Mouse (Mus musculus): ENCODE measurements around the gene Bcap29. TPM values are rescaled to one million over a fixed set of nuclear protein-coding genes. Genes with fewer than 3 reads are reported as not detected.
A peak's percentile ranks its signal among the peaks of the same experiment; 100 is the strongest.
"Not testable (repeated sequence)": the region's sequence is repeated elsewhere in the genome, so short reads cannot be mapped to it uniquely, and the experiment has no call there.

Gene Bcap29
- total and polyA plus RNA-seq, 2 experiments, result 1.1 to 8.3 TPM

- Histone ChIP-seq H3K4me3 (ENCODE audit: insufficient read depth, low read depth, low read length) (peak within 1 kb of the TSS; percentile 87), H3K36me3 (ENCODE audit: control insufficient read depth, insufficient read depth, low read length) (no peaks in the 10 kb centered on the region), H3K27ac (replicated peaks; ENCODE audit: insufficient read depth, low read depth, low read length) (peak within 1 kb of the TSS; percentile 69), H3K79me2 (ENCODE audit: control insufficient read depth, insufficient read depth, low read length) (peaks cover 7% of the 10 kb centered on the region; the same call in 1 of the 2 replicates), H3K9ac (ENCODE audit: low read depth, low read length) (peak within 1 kb of the TSS; percentile 88), H3K27me3 (ENCODE audit: control insufficient read depth, insufficient read depth, low read length) (no peaks in the 10 kb centered on the region), H3K4me1 (ENCODE audit: control insufficient read depth, insufficient read depth, low read length) (peaks cover 3% of the 10 kb centered on the region)
- TF ChIP-seq CTCF (IDR thresholded peaks at IDR 0.05; ENCODE audit: low read depth, low read length) (no peak), POLR2A (IDR thresholded peaks at IDR 0.05; ENCODE audit: extremely low read depth, insufficient read depth, low read length) (peak; percentile 67; the same call in 1 of the 2 replicates)
- DNase-seq (ENCODE audit: extremely low read depth, low read depth, low spot score), result peak; percentile 79
- WGBS, result under 1% methylated on average over 47 of the region's 47 CpGs
Observed at GRCm38 (mm10) chr12:31654197-31654964, 19.9 kb upstream of the Bcap29 start, which contains the start of the genes Dus4l and Cog5. TSS of gene Dus4l (minus strand) at chr12:31654826. TSS of gene Cog5 (plus strand) at chr12:31654869.

GRCm38 (mm10) chr12:31653611-31654010, 19.2 kb upstream of the Bcap29 start:
- WGBS, result 74% methylated on average over 5 of the region's 5 CpGs
- Histone ChIP-seq H3K4me3 (ENCODE audit: insufficient read depth, low read depth, low read length) (no peak overlapping the region), H3K27me3 (ENCODE audit: control insufficient read depth, insufficient read depth, low read length) (no peaks in the 10 kb centered on the region), H3K27ac (replicated peaks; ENCODE audit: insufficient read depth, low read depth, low read length) (no peak overlapping the region), H3K9ac (ENCODE audit: low read depth, low read length) (no peak overlapping the region), H3K36me3 (ENCODE audit: control insufficient read depth, insufficient read depth, low read length) (peaks cover 3% of the 10 kb centered on the region; the same call in 1 of the 2 replicates), H3K79me2 (ENCODE audit: control insufficient read depth, insufficient read depth, low read length) (peaks cover 7% of the 10 kb centered on the region; the same call in 1 of the 2 replicates), H3K4me1 (ENCODE audit: control insufficient read depth, insufficient read depth, low read length) (peaks cover 3% of the 10 kb centered on the region)
- no peak for DNase-seq (ENCODE audit: extremely low read depth, low read depth, low spot score)
- TF ChIP-seq CTCF (IDR thresholded peaks at IDR 0.05; ENCODE audit: low read depth, low read length) (no peak), POLR2A (IDR thresholded peaks at IDR 0.05; ENCODE audit: extremely low read depth, insufficient read depth, low read length) (no peak)

GRCm38 (mm10) chr12:31635240-31635607, 766 bp upstream of the Bcap29 start:
- TF ChIP-seq POLR2A (IDR thresholded peaks at IDR 0.05; ENCODE audit: extremely low read depth, insufficient read depth, low read length) (no peak), CTCF (IDR thresholded peaks at IDR 0.05; ENCODE audit: low read depth, low read length) (no peak)
- H3K27ac ChIP-seq (replicated peaks; ENCODE audit: insufficient read depth, low read depth, low read length), result no peak overlapping the region
- DNase-seq (ENCODE audit: extremely low read depth, low read depth, low spot score), result no peak
- H3K36me3 ChIP-seq (ENCODE audit: control insufficient read depth, insufficient read depth, low read length), result no peaks in the 10 kb centered on the region; the same call in none of the 2 replicates
- H3K4me3 ChIP-seq (ENCODE audit: insufficient read depth, low read depth, low read length), result no peak overlapping the region
- no peak overlapping the region for H3K9ac ChIP-seq (ENCODE audit: low read depth, low read length)
- no peaks in the 10 kb centered on the region for H3K27me3 ChIP-seq (ENCODE audit: control insufficient read depth, insufficient read depth, low read length)
- 98% methylated on average over 3 of the region's 3 CpGs for WGBS
- H3K79me2 ChIP-seq (ENCODE audit: control insufficient read depth, insufficient read depth, low read length), result no peaks in the 10 kb centered on the region
- H3K4me1 ChIP-seq (ENCODE audit: control insufficient read depth, insufficient read depth, low read length), result no peaks in the 10 kb centered on the region

GRCm38 (mm10) chr12:31633970-31634342, 502 bp downstream of the Bcap29 start:
- peak overlapping the region; percentile 29; the same call in 1 of the 2 replicates for H3K27ac ChIP-seq (replicated peaks; ENCODE audit: insufficient read depth, low read depth, low read length)
- peak overlapping the region; percentile 96 for H3K4me3 ChIP-seq (ENCODE audit: insufficient read depth, low read depth, low read length)
- no peaks in the 10 kb centered on the region for H3K27me3 ChIP-seq (ENCODE audit: control insufficient read depth, insufficient read depth, low read length)
- DNase-seq (ENCODE audit: extremely low read depth, low read depth, low spot score), result peak; percentile 29
- WGBS, result 19% methylated on average over 13 of the region's 13 CpGs
- H3K4me1 ChIP-seq (ENCODE audit: control insufficient read depth, insufficient read depth, low read length), result no peaks in the 10 kb centered on the region
- H3K9ac ChIP-seq (ENCODE audit: low read depth, low read length), result peak overlapping the region; percentile 84
- no peaks in the 10 kb centered on the region for H3K79me2 ChIP-seq (ENCODE audit: control insufficient read depth, insufficient read depth, low read length)
- H3K36me3 ChIP-seq (ENCODE audit: control insufficient read depth, insufficient read depth, low read length), result no peaks in the 10 kb centered on the region
- no peak for TF ChIP-seq POLR2A (IDR thresholded peaks at IDR 0.05; ENCODE audit: extremely low read depth, insufficient read depth, low read length)
- no peak for TF ChIP-seq CTCF (IDR thresholded peaks at IDR 0.05; ENCODE audit: low read depth, low read length)

- peaks cover 11% of the 10 kb centered on the region for H3K36me3 ChIP-seq (ENCODE audit: control insufficient read depth, insufficient read depth, low read length)
- DNase-seq (ENCODE audit: extremely low read depth, low read depth, low spot score); H3K9ac ChIP-seq (ENCODE audit: low read depth, low read length); H3K79me2 ChIP-seq (ENCODE audit: control insufficient read depth, insufficient read depth, low read length); H3K27ac ChIP-seq (replicated peaks; ENCODE audit: insufficient read depth, low read depth, low read length); H3K27me3 ChIP-seq (ENCODE audit: control insufficient read depth, insufficient read depth, low read length); H3K4me1 ChIP-seq (ENCODE audit: control insufficient read depth, insufficient read depth, low read length); H3K4me3 ChIP-seq (ENCODE audit: insufficient read depth, low read depth, low read length): not testable (repeated sequence)
- 96% methylated on average over 9 of the region's 9 CpGs for WGBS
Observed at GRCm38 (mm10) chr12:31628396-31628795, 6.1 kb downstream of the Bcap29 start.

GRCm38 (mm10) chr12:31625016-31625415, 9.4 kb downstream of the Bcap29 start:
- peaks cover 12% of the 10 kb centered on the region for H3K36me3 ChIP-seq (ENCODE audit: control insufficient read depth, insufficient read depth, low read length)
- H3K9ac ChIP-seq (ENCODE audit: low read depth, low read length), result no peak overlapping the region
- no peak for TF ChIP-seq POLR2A (IDR thresholded peaks at IDR 0.05; ENCODE audit: extremely low read depth, insufficient read depth, low read length)
- no peak for TF ChIP-seq CTCF (IDR thresholded peaks at IDR 0.05; ENCODE audit: low read depth, low read length)
- H3K4me1 ChIP-seq (ENCODE audit: control insufficient read depth, insufficient read depth, low read length), result no peaks in the 10 kb centered on the region
- H3K27me3 ChIP-seq (ENCODE audit: control insufficient read depth, insufficient read depth, low read length), result no peaks in the 10 kb centered on the region
- 98% methylated on average over 1 of the region's 1 CpGs for WGBS
- H3K27ac ChIP-seq (replicated peaks; ENCODE audit: insufficient read depth, low read depth, low read length), result no peak overlapping the region
- no peaks in the 10 kb centered on the region for H3K79me2 ChIP-seq (ENCODE audit: control insufficient read depth, insufficient read depth, low read length)
- H3K4me3 ChIP-seq (ENCODE audit: insufficient read depth, low read depth, low read length), result no peak overlapping the region
- no peak for DNase-seq (ENCODE audit: extremely low read depth, low read depth, low spot score)

All from liver, adult 2 months (tissue).